Mouse (Mus musculus) layer of hippocampus, adult 18-20 months (tissue): ENCODE results near the gene Ramp2. TPM values are rescaled to one million over a fixed set of nuclear protein-coding genes. Genes with fewer than 3 reads are reported as not detected.

Experiments used
- DNase-seq, 2 experiments: peaks; one replicate each; pipeline ENCODE4 v3.0.0; 2022; ENCODE audit warnings: low spot score in 2 of 2
- total RNA-seq, 2 experiments: library from RNA; stranded (reverse); gene quantifications; 2 replicates each; pipeline ENCODE4 v1.2.3; 2021

Gene Ramp2
- total RNA-seq, 2 experiments from 2014 or later: 62.2 to 72.8 TPM

DNA sequence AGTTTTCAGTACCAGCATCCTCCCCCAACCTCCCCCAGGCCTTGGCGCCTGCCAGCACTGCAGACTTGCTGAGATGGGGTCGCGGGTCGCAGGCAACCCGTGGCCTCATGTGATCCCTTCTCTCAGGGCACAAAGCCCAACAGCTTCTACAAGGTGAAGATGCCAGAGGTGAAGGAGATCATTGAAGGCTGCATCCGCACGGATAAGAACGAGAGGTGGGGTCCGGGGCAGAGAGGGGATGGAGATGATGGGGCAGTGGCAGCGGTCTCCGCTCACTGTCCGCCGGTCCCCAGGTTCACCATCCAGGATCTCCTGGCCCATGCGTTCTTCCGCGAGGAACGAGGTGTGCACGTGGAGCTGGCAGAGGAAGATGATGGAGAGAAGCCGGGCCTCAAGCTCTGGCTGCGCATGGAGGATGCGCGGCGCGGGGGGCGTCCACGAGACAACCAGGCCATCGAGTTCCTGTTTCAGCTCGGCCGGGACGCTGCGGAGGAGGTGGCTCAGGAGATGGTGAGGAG, 19.2 kb downstream of the Ramp2 start:
- no peak for DNase-seq

DNA sequence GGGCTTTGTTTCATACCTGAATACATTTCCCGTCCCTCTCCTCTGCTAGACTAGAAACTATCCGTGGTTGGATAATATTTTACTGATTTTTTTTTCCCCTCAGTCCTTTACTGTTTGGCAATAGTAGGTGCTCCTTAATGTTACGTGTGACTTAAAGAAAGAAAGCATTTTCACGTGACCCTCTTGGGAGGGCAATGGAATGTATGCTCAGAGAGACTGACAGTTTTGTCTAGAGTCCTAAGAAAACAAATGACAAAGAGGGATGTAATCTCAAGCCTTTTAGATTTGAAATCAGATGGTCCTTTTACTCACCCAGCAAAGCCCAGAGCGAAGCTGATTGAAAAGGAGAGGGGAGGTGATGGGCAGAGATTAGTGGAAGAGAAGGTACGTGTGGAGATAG, 20.1 kb downstream of the Ramp2 start:
- DNase-seq: no peak

DNA sequence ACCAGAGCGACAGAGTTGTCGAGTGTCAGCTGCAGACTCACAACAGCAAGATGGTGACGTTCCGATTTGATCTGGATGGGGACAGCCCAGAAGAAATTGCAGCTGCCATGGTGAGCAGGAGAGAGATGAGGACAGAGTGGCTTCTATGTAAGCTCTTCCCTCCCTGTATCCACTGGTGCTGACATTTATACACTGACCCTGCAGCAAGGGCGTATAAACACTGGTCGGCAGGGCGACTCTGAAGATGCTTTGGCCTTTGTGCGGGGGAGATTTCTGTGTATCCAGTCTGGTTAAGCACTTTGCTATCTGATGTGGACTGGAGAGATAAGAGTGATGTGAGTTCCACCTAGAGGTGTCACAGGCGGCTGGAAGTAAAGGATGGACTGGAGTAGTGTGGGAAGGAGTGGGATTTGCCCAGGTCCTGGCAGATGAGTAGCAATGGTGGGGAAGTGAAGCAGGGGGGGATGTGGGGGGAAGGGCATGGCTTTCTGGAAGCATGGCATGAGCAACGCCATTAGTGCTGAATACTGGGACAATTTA, 23.8 kb downstream of the Ramp2 start:
- no peak for DNase-seq

GRCm38 (mm10) chr11:101272446-101272845, 26.6 kb downstream of the Ramp2 start:
- DNase-seq: no peak

DNA sequence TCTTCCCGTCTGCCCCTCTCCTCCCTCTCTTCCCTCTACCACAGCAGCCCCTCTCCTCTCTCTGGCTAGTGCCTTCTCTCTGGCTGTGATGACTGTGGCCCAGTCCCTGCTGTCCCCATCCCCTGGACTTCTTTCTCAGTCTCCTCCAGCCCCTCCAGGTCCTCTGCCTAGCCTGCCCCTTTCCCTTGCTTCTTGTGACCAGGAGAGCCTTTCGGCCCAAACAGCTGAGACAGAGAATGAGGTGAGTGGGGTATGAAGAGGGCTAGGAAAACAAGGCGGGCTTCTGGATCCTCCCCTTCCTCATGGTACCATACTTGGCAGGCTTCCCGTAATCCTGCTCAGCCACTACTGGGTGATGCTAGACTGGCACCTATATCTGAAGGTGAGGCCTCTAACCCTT, 29.5 kb downstream of the Ramp2 start:
- DNase-seq: no peak

- no peak for DNase-seq
These were observed 30.7 kb downstream of the Ramp2 start for GRCm38 (mm10) chr11:101276319-101277070.

- peak in 1 of 2 experiments; percentile 62 for DNase-seq
These were observed 31.8 kb downstream of the Ramp2 start for GRCm38 (mm10) chr11:101277381-101278222.

- peak; percentile 84 to 91 for DNase-seq
These were observed 32.7 kb downstream of the Ramp2 start, which contains the start of the genes Cntd1 and Coa3 for GRCm38 (mm10) chr11:101278223-101279192. Cntd1 (plus strand) TSS chr11:101279012. Coa3 (minus strand) TSS chr11:101279114.

- DNase-seq: no peak
These were observed 33.4 kb downstream of the Ramp2 start for GRCm38 (mm10) chr11:101279193-101279569.

DNA sequence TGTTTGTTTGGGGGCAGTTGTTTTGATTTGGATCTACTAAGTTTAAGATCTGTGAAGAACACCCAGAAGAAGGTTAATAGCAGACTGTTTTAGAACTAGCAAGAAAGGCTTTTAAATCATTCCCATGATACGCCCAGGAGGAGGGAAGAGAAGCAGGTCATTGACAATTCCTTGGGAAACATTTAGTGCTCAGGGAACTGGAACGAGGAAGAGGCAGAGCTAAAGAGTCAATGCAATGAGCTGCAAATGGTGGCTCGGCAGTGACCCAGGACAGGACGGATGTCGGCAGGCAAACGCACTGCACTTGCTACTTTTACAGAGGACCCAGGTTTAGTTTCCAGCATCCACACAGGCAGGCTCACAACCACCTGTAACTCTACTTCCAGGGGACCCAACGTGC, 35.0 kb downstream of the Ramp2 start:
- no peak for DNase-seq

DNA sequence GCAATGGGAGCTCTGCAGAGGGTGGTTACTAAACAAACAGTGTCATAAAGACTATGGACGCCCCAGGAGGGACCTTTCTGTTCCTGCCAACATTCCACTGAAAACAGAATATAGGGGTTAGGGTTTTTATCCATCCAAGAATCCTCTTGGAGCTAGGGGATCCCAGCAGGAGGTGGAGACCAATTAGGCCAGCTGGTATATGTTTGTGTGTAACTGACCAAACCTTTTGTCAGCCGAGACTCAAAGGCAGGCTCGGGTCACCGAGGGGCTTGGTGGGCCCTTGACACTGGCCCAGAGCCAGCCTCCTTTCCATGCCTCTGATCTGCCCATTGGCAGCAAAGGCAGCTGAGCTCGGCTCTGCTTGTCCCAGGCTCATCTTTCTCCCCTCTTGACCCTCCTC, 37.1 kb downstream of the Ramp2 start:
- DNase-seq: no peak

DNA sequence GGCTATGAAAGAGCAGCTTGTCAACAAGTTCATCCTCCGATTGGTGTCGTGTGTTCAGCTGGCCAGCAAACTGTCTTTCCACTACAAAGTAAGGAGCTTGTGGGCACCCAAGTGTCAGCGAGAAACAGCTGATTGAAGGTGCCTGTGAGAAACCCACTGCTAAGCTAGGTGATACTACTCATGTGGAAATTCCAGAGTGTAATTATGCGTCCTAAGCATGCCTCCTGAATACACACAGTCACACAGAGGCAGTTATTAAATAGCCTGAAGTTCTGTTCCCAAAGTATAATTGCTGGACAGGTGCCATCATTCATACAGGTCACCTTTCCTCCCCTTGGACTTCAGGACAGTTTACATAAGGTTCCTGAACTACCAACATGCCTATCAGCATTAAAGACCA, 38.0 kb downstream of the Ramp2 start:
- no peak for DNase-seq

DNA sequence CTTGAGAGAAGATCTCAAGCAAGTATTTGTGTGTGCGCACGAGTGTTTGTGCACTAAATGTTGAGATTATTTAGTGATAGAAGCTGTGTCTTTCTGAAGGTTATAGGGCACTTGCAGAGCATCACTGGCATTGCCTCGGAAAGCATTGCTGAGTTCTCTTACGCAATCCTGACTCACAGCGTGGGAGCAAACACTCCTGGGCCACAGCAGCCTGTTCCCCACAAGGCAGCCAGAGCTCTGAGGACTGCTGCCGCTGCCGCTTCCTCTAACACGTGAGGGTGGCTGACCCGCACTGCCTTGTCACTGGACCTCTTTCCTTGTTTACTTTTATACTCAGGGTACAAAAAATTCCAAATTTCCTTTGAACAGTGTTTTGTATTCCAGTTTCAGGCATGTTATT, 41.5 kb downstream of the Ramp2 start:
- DNase-seq: peak in 1 of 2 experiments; percentile 62

DNA sequence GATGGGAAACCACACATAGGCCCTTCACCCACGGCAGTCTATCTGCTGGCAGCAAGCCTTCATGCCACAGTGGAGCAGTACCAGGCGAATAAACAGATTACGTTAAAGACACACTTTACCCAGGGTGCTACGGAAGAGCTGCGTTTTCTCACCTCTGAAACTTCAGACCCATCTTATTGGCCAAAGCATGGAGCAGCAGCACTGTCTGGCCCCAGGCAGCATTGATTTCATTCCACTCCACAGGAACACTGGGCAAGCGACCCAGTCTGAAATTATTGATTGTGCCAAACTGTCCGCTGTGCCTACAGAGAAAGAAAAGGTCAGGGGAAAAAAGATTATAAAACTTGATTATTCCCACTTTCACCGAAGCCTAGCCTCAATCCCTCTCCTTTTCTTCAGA, 45.4 kb downstream of the Ramp2 start:
- DNase-seq: no peak

DNA sequence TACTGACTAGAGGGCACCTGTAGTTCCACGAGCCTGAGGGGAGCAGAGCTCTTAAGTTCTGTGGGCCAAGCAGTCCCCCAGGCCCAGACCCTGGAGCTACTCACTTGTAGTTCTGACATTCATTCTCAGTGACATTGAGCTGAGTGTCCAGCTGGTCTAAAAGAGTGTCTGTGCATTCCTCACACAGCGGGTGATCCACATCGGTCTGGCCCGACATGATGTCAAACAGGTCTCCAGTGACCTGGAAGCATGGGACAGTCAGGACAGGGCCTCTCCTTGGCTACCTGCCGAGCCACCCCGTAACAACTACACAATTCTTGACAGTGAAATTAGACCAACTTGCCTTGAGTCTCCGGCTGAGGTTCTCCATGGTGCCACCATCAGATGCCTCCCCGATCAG, 49.4 kb downstream of the Ramp2 start:
- no peak for DNase-seq

DNA sequence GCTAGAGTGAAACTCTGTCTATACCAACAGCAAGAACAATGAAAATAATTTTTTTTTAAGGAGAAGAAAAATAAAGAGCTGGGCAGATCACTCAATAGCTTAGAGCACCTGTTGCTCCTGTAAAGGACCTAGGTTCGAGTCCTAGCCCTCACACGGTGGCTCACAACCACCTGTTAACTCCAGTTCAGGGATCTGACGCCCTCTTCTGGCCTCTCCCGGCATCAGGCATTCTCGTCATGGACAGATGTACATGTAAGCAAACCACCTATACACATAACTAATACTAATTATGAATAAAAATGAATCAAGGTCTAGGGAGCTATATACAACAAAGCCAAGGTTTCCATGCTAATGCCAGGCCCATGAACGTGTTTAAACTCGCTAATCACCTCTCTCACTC, 55.1 kb downstream of the Ramp2 start:
- DNase-seq: no peak

DNA sequence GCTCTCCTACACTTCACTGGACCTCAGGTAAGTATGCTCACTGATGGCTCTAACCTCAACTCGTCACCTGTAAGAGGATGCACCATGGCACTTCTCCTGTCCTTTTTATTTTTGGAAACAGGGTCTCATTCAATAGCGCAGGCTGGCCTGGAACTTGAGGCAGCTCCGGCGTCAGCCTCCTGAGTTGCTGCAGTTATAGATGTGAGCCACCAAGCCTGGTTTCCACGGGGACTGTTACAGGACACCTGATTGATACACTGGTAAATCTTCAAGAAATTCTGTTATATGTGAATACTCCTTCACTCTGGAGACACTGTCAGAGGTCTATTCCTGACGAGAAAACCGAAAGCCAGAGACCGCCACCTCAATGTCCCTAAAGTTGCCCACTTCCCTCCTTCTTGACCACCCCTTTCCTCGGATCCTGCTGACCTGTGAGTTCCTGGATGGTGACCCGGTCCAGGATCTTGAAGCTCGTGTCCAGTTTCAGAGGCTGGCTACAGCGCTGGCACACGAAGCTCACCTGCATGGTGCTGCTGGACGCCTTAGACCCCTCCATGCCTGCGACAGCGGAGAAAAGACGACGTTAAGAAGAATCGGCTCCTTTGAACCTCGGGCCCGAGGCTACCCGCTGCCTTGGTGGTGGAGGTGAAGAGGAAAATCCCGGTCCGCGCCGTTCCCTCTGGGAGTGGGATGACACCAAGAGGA, 55.6 kb downstream of the Ramp2 start:
- DNase-seq: no peak

- peak; percentile 92 to 97 for DNase-seq
These were observed 56.4 kb downstream of the Ramp2 start, which contains the start of gene Becn1 for GRCm38 (mm10) chr11:101302004-101302798. Becn1 (minus strand) TSS chr11:101302286.

DNA sequence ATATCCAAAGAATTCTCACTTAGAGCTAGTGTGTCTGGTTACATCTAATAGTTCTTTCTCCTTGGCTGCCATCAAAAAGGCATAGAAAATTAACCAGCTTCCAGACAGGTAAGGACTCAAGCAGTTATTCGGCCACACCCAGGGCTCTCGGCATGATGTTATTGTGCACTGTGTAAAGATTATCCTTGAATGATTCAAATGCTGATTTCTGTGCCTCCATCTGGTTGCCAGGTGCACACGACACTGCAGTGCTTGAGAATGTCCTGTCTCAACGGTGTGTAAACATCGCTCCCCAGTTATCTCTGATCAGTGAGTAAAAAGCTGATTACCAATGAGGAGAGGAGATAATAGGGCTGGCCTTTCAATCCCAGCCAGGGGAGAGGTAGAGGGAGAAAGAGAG, 61.9 kb downstream of the Ramp2 start:
- no peak for DNase-seq
